Mouse (Mus musculus) neural tube, embryonic 14.5 days (tissue): ENCODE data around the gene Adam1a. TPM values are rescaled to one million over a fixed set of nuclear protein-coding genes. Genes with fewer than 3 reads are reported as not detected.
"Not testable (repeated sequence)": the region's sequence is repeated elsewhere in the genome, so short reads cannot be mapped to it uniquely, and the experiment has no call there.

Experiments used
- ATAC-seq: fragments of 200-750 bp; cut with Nextera tagmentation; 2 replicates; pipeline ENCODE4 v1.8.0; 2017; ENCODE audit warnings: low read depth, mild to moderate bottlenecking, moderate TSS enrichment, moderate library complexity
- H3K27ac ChIP-seq: fragments of 300-500 bp; sonication (generic); 2 replicates; pipeline ENCODE4 v1.5.1; 2014; ENCODE audit warnings: low read depth, mild to moderate bottlenecking, control low read depth, low read length, moderate library complexity, mixed read lengths
- H3K27me3 ChIP-seq: fragments of 300-500 bp; sonication (generic); 2 replicates; pipeline ENCODE4 v1.6.1; 2014; ENCODE audit warnings: low read length; ENCODE audit not compliant: control insufficient read depth, insufficient read depth
- H3K36me3 ChIP-seq: fragments of 300-500 bp; sonication (generic); 2 replicates; pipeline ENCODE4 v1.6.1; 2014; ENCODE audit warnings: low read length, mixed read lengths; ENCODE audit not compliant: control insufficient read depth, insufficient read depth
- H3K4me1 ChIP-seq: fragments of 300-500 bp; sonication (generic); 2 replicates; pipeline ENCODE4 v1.6.1; 2014; ENCODE audit warnings: low read length; ENCODE audit not compliant: control insufficient read depth, insufficient read depth
- H3K4me2 ChIP-seq: fragments of 300-500 bp; sonication (generic); 2 replicates; pipeline ENCODE4 v1.6.1; 2014; ENCODE audit warnings: mild to moderate bottlenecking, low read depth, low read length, control low read depth
- H3K4me3 ChIP-seq: fragments of 300-500 bp; sonication (generic); 2 replicates; pipeline ENCODE4 v1.5.1; 2014; ENCODE audit warnings: low read depth, low read length, control low read depth, mixed read lengths
- H3K9ac ChIP-seq: fragments of 300-500 bp; sonication (generic); replicated peaks from 2 replicates; pipeline ENCODE4 v1.6.1; 2014; ENCODE audit warnings: low read depth, mild to moderate bottlenecking, control low read depth, low read length, mixed read lengths
- H3K9me3 ChIP-seq: fragments of 300-500 bp; sonication (generic); 2 replicates; pipeline ENCODE4 v1.6.1; 2016; ENCODE audit warnings: low read length; ENCODE audit not compliant: control insufficient read depth
- WGBS: fragments of 180-500 bp; shearing (Covaris S2); extraction: QIAGEN DNeasy Blood & Tissue Kit; methylation state at CpG from one replicate; pipeline ENCODE4 v1.1.7; 2014; 5-methylcytosine and 5-hydroxymethylcytosine counted together
- polyA plus RNA-seq: library from polyadenylated mRNA; unstranded; fragments of >200 nt; fragmentation: Nextera tagmentation; extraction: Ambion mirVana; gene quantifications from 2 replicates; pipeline ENCODE4 v1.2.1, GENCODE M21; 2014

Adam1a gene
- polyA plus RNA-seq, 1 experiment from 2014 or later: 6.8 TPM

GRCm38 (mm10) chr5:121519758-121520157 lies 25.5 kb downstream of the Adam1a start:
- H3K4me2 ChIP-seq, H3K4me3 ChIP-seq, H3K27ac ChIP-seq, H3K27me3 ChIP-seq, H3K4me1 ChIP-seq, H3K9ac ChIP-seq, H3K9me3 ChIP-seq, ATAC-seq: not testable (repeated sequence)
- H3K36me3 ChIP-seq: peaks cover 28% of the 10 kb centered on the region
- WGBS: over 99% methylated on average over 11 of the region's 17 CpGs

GRCm38 (mm10) chr5:121518983-121519382 lies 26.3 kb downstream of the Adam1a start:
- H3K9me3 ChIP-seq: no peaks in the 10 kb centered on the region
- no peak overlapping the region for H3K9ac ChIP-seq
- no peaks in the 10 kb centered on the region for H3K27me3 ChIP-seq
- ATAC-seq: no peak
- WGBS: 98% methylated on average over 9 of the region's 9 CpGs
- no peak overlapping the region for H3K4me2 ChIP-seq
- H3K4me3 ChIP-seq: no peak overlapping the region
- H3K27ac ChIP-seq: no peak overlapping the region
- H3K36me3 ChIP-seq: peaks cover 22% of the 10 kb centered on the region
- H3K4me1 ChIP-seq: no peaks in the 10 kb centered on the region

GRCm38 (mm10) chr5:121510009-121510408 lies 35.3 kb downstream of the Adam1a start:
- no peak for ATAC-seq
- Histone ChIP-seq H3K4me3 (no peak overlapping the region), H3K27me3 (no peaks in the 10 kb centered on the region), H3K9ac (no peak overlapping the region), H3K36me3 (no peaks in the 10 kb centered on the region), H3K4me2 (no peak overlapping the region), H3K27ac (no peak overlapping the region), H3K9me3 (no peaks in the 10 kb centered on the region), H3K4me1 (no peaks in the 10 kb centered on the region)
- WGBS: 84% methylated on average over 7 of the region's 7 CpGs

GRCm38 (mm10) chr5:121506846-121507245 lies 38.4 kb downstream of the Adam1a start:
- no peaks in the 10 kb centered on the region for H3K27me3 ChIP-seq
- no peak overlapping the region for H3K9ac ChIP-seq
- H3K4me3 ChIP-seq: no peak overlapping the region
- 86% methylated on average over 1 of the region's 1 CpGs for WGBS
- no peaks in the 10 kb centered on the region for H3K9me3 ChIP-seq
- H3K4me1 ChIP-seq: no peaks in the 10 kb centered on the region
- no peak overlapping the region for H3K27ac ChIP-seq
- no peak for ATAC-seq
- no peaks in the 10 kb centered on the region for H3K36me3 ChIP-seq
- no peak overlapping the region for H3K4me2 ChIP-seq

- no peaks in the 10 kb centered on the region for H3K36me3 ChIP-seq
- H3K9ac ChIP-seq: no peak within 1 kb of the TSS
- no peak within 1 kb of the TSS for H3K27ac ChIP-seq
- ATAC-seq: no peak
- no peaks in the 10 kb centered on the region for H3K4me1 ChIP-seq
- no peak within 1 kb of the TSS for H3K4me2 ChIP-seq
- H3K4me3 ChIP-seq: no peak within 1 kb of the TSS
- no peaks in the 10 kb centered on the region for H3K27me3 ChIP-seq
- H3K9me3 ChIP-seq: no peaks in the 10 kb centered on the region
- WGBS: 88% methylated on average over 3 of the region's 3 CpGs
Measured at GRCm38 (mm10) chr5:121503231-121503630, 42.1 kb downstream of the Adam1a start, which contains the start of gene Adam1b. Gene Adam1b, minus strand, starts transcription at chr5:121503435.

GRCm38 (mm10) chr5:121501424-121501996 lies 43.8 kb downstream of the Adam1a start:
- not testable (repeated sequence) for H3K4me3 ChIP-seq, H3K27ac ChIP-seq, H3K4me1 ChIP-seq, H3K36me3 ChIP-seq, H3K27me3 ChIP-seq, H3K9ac ChIP-seq, ATAC-seq, H3K4me2 ChIP-seq, H3K9me3 ChIP-seq
- 83% methylated on average over 10 of the region's 17 CpGs for WGBS

- Histone ChIP-seq H3K9ac (no peak overlapping the region), H3K36me3 (no peaks in the 10 kb centered on the region), H3K4me1 (no peaks in the 10 kb centered on the region), H3K9me3 (no peaks in the 10 kb centered on the region), H3K4me3 (no peak overlapping the region), H3K4me2 (no peak overlapping the region), H3K27me3 (no peaks in the 10 kb centered on the region), H3K27ac (no peak overlapping the region)
- no peak for ATAC-seq
- 77% methylated on average over 7 of the region's 7 CpGs for WGBS
Measured at GRCm38 (mm10) chr5:121500719-121501118, 44.6 kb downstream of the Adam1a start.

- no peaks in the 10 kb centered on the region for H3K36me3 ChIP-seq
- H3K27ac ChIP-seq: no peak overlapping the region
- no peak for ATAC-seq
- H3K4me3 ChIP-seq: no peak overlapping the region
- H3K9ac ChIP-seq: no peak overlapping the region
- no peaks in the 10 kb centered on the region for H3K4me1 ChIP-seq
- H3K4me2 ChIP-seq: no peak overlapping the region
- no peaks in the 10 kb centered on the region for H3K27me3 ChIP-seq
- H3K9me3 ChIP-seq: no peaks in the 10 kb centered on the region
- WGBS: 79% methylated on average over 8 of the region's 8 CpGs
Measured at GRCm38 (mm10) chr5:121493305-121493704, 52.0 kb downstream of the Adam1a start.

GRCm38 (mm10) chr5:121484801-121485200 lies 60.5 kb downstream of the Adam1a start:
- H3K9ac ChIP-seq: no peak overlapping the region
- H3K27ac ChIP-seq: no peak overlapping the region
- H3K27me3 ChIP-seq: no peaks in the 10 kb centered on the region
- H3K36me3 ChIP-seq: no peaks in the 10 kb centered on the region
- H3K4me3 ChIP-seq: no peak overlapping the region
- no peaks in the 10 kb centered on the region for H3K9me3 ChIP-seq
- no peaks in the 10 kb centered on the region for H3K4me1 ChIP-seq
- H3K4me2 ChIP-seq: no peak overlapping the region
- ATAC-seq: no peak
- 83% methylated on average over 5 of the region's 5 CpGs for WGBS
